Mouse (Mus musculus) embryonic fibroblast, embryonic 13.5 days (primary cell): ENCODE measurements around the gene Itk.

Source experiments
- CTCF ChIP-seq: IDR thresholded peaks from 2 replicates; pipeline ENCODE4 v1.5.1; 2011; ENCODE audit warnings: mild to moderate bottlenecking, control low read depth, low read length, moderate library complexity, borderline replicate concordance; ENCODE audit not compliant: insufficient read depth
- POLR2A ChIP-seq: IDR thresholded peaks from 2 replicates; pipeline ENCODE4 v1.6.1; 2011; ENCODE audit warnings: low read depth, mild to moderate bottlenecking, control low read depth, low read length, moderate library complexity

DNA sequence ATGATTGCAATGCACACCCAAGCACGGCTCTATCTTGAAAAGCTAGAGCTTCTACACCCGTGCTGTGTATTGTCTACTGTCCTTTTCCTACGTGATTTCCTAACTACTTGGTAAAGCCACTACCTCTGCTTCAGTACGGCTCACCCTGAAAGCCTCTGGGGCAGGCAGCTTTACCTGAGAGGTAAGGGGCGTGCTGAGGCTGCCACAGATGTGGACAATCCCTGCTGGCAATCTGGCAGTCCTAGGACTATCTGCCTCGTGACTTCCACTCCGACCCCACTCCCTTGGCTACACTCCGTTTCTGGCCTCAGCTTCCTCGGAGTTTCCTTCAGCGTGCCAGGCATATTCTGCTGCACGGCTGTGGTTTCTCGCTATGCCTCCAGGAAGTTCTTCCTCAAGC, 12.2 kb upstream of the Itk start:
- TF ChIP-seq POLR2A (no peak), CTCF (no peak)
